Comparison of ENCODE assay signal across 8 mouse cellular contexts in the genomic region with DNA sequence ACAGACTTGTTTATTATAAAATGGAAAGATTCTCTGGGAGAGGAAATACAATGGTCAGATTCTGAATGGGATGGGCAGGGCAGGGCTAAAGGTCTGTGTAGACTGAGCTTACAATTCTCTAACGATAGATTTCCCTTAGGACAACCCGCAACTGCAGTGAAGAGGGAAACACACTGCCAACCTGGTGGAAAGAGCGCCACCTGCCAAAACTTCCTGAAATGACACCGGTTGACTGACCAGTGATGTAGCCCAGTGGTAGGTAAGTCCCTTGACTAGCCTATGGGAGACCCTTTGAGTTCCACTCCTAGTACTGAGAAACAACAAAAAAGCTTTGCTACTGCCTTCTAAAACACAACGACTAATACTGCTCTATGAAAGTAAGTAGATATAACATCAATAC. TPM values are rescaled to one million over a fixed set of nuclear protein-coding genes. Genes with fewer than 3 reads are reported as not detected.
DNase-seq lines count a peak whose midpoint lies in the region; ATAC-seq and TF ChIP-seq lines count a peak whose summit lies in the region.

No protein-coding gene starts in this region.

- 15% methylated on average over 5 of the region's 5 CpGs for WGBS in intestine, postnatal 0 days
- WGBS in intestine, embryonic 16.5 days, result 19% methylated on average over 5 of the region's 5 CpGs
- 20% methylated on average over 5 of the region's 5 CpGs for WGBS in heart, postnatal 0 days

- TF ChIP-seq EP300 in heart, postnatal 0 days (IDR thresholded peaks at IDR 0.05; ENCODE audit: low read depth), result no peak

- no peak overlapping the region for H3K9ac ChIP-seq in intestine, postnatal 0 days (ENCODE audit: low read depth, low read length)
- H3K9ac ChIP-seq in intestine, embryonic 16.5 days (ENCODE audit: low read depth, low read length), result no peak overlapping the region
- no peak overlapping the region for H3K9ac ChIP-seq in heart, postnatal 0 days (replicated peaks; ENCODE audit: low read depth, low read length)

- peak overlapping the region; percentile 25; the same call in 1 of the 2 replicates for H3K4me2 ChIP-seq in intestine, postnatal 0 days (replicated peaks; ENCODE audit: low read depth)
- H3K4me2 ChIP-seq in intestine, embryonic 16.5 days (ENCODE audit: low read depth, low read length), result no peak overlapping the region
- H3K4me2 ChIP-seq in heart, postnatal 0 days (ENCODE audit: low read depth, low read length), result no peak overlapping the region

- H3K4me3 ChIP-seq in intestine, postnatal 0 days (ENCODE audit: low read depth, low read length), result no peak overlapping the region
- H3K4me3 ChIP-seq in intestine, embryonic 16.5 days (ENCODE audit: low read length), result no peak overlapping the region
- H3K4me3 ChIP-seq in heart, postnatal 0 days (ENCODE audit: low read depth, low read length), result no peak overlapping the region

- no peaks in the 10 kb centered on the region for H3K9me3 ChIP-seq in intestine, postnatal 0 days (ENCODE audit: control insufficient read depth)
- H3K9me3 ChIP-seq in intestine, embryonic 16.5 days (ENCODE audit: control insufficient read depth, low read length), result no peaks in the 10 kb centered on the region
- H3K9me3 ChIP-seq in heart, postnatal 0 days (replicated peaks; ENCODE audit: control insufficient read depth, low read length), result no peaks in the 10 kb centered on the region

- peak; percentile 27 for ATAC-seq in intestine, postnatal 0 days
- ATAC-seq in intestine, embryonic 16.5 days, result no peak
- ATAC-seq in heart, postnatal 0 days (ENCODE audit: insufficient read depth, low read depth), result no peak

- H3K4me1 ChIP-seq in intestine, postnatal 0 days (replicated peaks; ENCODE audit: control insufficient read depth, insufficient read depth, low read length), result peaks cover 3% of the 10 kb centered on the region; the same call in 1 of the 2 replicates
- peaks cover 21% of the 10 kb centered on the region for H3K4me1 ChIP-seq in intestine, embryonic 16.5 days (ENCODE audit: control insufficient read depth, insufficient read depth, low read length)
- H3K4me1 ChIP-seq in heart, postnatal 0 days (ENCODE audit: control insufficient read depth, insufficient read depth), result 0 out of 2 replicates have a peak, but pooled peaks cover 4% of the 10 kb centered on the region

- peak; percentile 37 for DNase-seq in urinary bladder, postnatal 25 days (ENCODE audit: low spot score)
- DNase-seq in urinary bladder, adult 18-20 months (ENCODE audit: low spot score in 2 of 2), result no peak
- peak; percentile 20 for DNase-seq in c-Kit-negative CD71-positive TER-119-positive erythroid progenitor cells, embryonic 14.5 days (ENCODE audit: low read depth, low spot score)
- peak; percentile 28 for DNase-seq in heart, postnatal 0 days (ENCODE audit: low spot score)
- peak; percentile 47 for DNase-seq in lung, postnatal 25 days (ENCODE audit: low spot score)
- DNase-seq in Muller cell, postnatal 12 days (ENCODE audit: inconsistent ontology term), result no peak

- no peak overlapping the region for H3K27ac ChIP-seq in intestine, postnatal 0 days (ENCODE audit: low read depth, low read length)
- H3K27ac ChIP-seq in intestine, embryonic 16.5 days (ENCODE audit: low read length), result no peak overlapping the region
- H3K27ac ChIP-seq in heart, postnatal 0 days (ENCODE audit: low read depth), result no peak overlapping the region

- no peaks in the 10 kb centered on the region for H3K27me3 ChIP-seq in intestine, postnatal 0 days (replicated peaks; ENCODE audit: control insufficient read depth, insufficient read depth, low read length)
- H3K27me3 ChIP-seq in intestine, embryonic 16.5 days (replicated peaks; ENCODE audit: control insufficient read depth, insufficient read depth, low read length), result no peaks in the 10 kb centered on the region
- H3K27me3 ChIP-seq in heart, postnatal 0 days (ENCODE audit: control insufficient read depth, insufficient read depth, low read length), result no peaks in the 10 kb centered on the region

- H3K36me3 ChIP-seq in intestine, postnatal 0 days (ENCODE audit: control insufficient read depth, insufficient read depth), result peaks cover 11% of the 10 kb centered on the region; the same call in 1 of the 2 replicates
- peaks cover 10% of the 10 kb centered on the region; the same call in 1 of the 2 replicates for H3K36me3 ChIP-seq in intestine, embryonic 16.5 days (ENCODE audit: control insufficient read depth, insufficient read depth, low read length)
- H3K36me3 ChIP-seq in heart, postnatal 0 days (replicated peaks; ENCODE audit: control insufficient read depth, insufficient read depth, low read length), result peaks cover 15% of the 10 kb centered on the region

- TF ChIP-seq CTCF in intestine, postnatal 0 days (IDR thresholded peaks at IDR 0.05; ENCODE audit: low read depth), result peak; percentile 83
- peak; percentile 49 for TF ChIP-seq CTCF in heart, postnatal 0 days (IDR thresholded peaks at IDR 0.05; ENCODE audit: low read depth)

RNA-seq across cellular contexts. Expression of a gene that starts 3.5 kb away (rescaled TPM):
- polyA plus RNA-seq in intestine, postnatal 0 days (2015; fragmentation: Nextera tagmentation; extraction: Ambion mirVana), result 30.8 and 32.4 TPM in 2 replicates
- polyA plus RNA-seq in intestine, embryonic 16.5 days (2015; fragmentation: Nextera tagmentation; extraction: Ambion mirVana), result 59.3 and 60.2 TPM in 2 replicates
- 146 and 167 TPM in 2 replicates for total RNA-seq in heart, postnatal 0 days (2014; rRNA removed; ENCODE audit: low replicate concordance)
- polyA plus RNA-seq in heart, postnatal 0 days (2015; fragmentation: Nextera tagmentation; extraction: Ambion mirVana), result 68.3 and 68.5 TPM in 2 replicates

RNA-seq across cellular contexts. Expression of a gene that starts 48.1 kb away (rescaled TPM):
- 0.82 and 1.0 TPM in 2 replicates for polyA plus RNA-seq in intestine, postnatal 0 days (2015; fragmentation: Nextera tagmentation; extraction: Ambion mirVana)
- 2.9 TPM in 2 replicates for polyA plus RNA-seq in intestine, embryonic 16.5 days (2015; fragmentation: Nextera tagmentation; extraction: Ambion mirVana)
- 0.73 and 1.7 TPM in 2 replicates for total RNA-seq in heart, postnatal 0 days (2014; rRNA removed; ENCODE audit: low replicate concordance)
- 0.38 and 0.63 TPM in 2 replicates for polyA plus RNA-seq in heart, postnatal 0 days (2015; fragmentation: Nextera tagmentation; extraction: Ambion mirVana)

Comparison
In these comparisons a context has a peak if more than half of its experiments do, and no peak if none do; other contexts are left out.
1. DNase-seq: peak in urinary bladder, postnatal 25 days (single experiment), c-Kit-negative CD71-positive TER-119-positive erythroid progenitor cells, embryonic 14.5 days (single experiment), heart, postnatal 0 days (single experiment) and lung, postnatal 25 days (single experiment); none in urinary bladder, adult 18-20 months (0 of 2) and Muller cell, postnatal 12 days (single experiment).